Mouse (Mus musculus): ENCODE measurements around the gene Ckmt1. TPM values are rescaled to one million over a fixed set of nuclear protein-coding genes. Genes with fewer than 3 reads are reported as not detected.

Gene Ckmt1
- polyA plus RNA-seq (2012; rRNA removed) (5.4 and 7.1 TPM in 2 replicates), polyA plus RNA-seq (2014; fragmentation: Nextera tagmentation; extraction: Ambion mirVana) (12.0 and 20.1 TPM in 2 replicates)

GRCm38 (mm10) chr2:121357494-121357893 is at the start of gene Ckmt1:
Gene Ckmt1 (plus strand): TSS chr2:121357714.
- Histone ChIP-seq H3K36me3 (ENCODE audit: control insufficient read depth, insufficient read depth, low read length) (no peaks in the 10 kb centered on the region), H3K4me1 (ENCODE audit: control insufficient read depth, insufficient read depth, low read length) (peaks cover 7% of the 10 kb centered on the region), H3K27ac (replicated peaks; ENCODE audit: low read depth, low read length) (no peak within 1 kb of the TSS), H3K9me3 (ENCODE audit: control insufficient read depth, low read length) (no peaks in the 10 kb centered on the region), H3K4me2 (replicated peaks; ENCODE audit: low read depth, low read length, severe bottlenecking) (peak within 1 kb of the TSS; percentile 38), H3K9ac (ENCODE audit: low read depth, low read length, severe bottlenecking) (no peak within 1 kb of the TSS), H3K27me3 (ENCODE audit: control insufficient read depth, insufficient read depth, low read length) (peaks cover 6% of the 10 kb centered on the region), H3K4me3 (replicated peaks; ENCODE audit: low read length) (peak within 1 kb of the TSS; percentile 15; the same call in 1 of the 2 replicates)
- 54% methylated on average over 5 of the region's 5 CpGs for WGBS
- no peak for ATAC-seq (ENCODE audit: low FRiP score, low read depth)
- no peak for TF ChIP-seq POLR2A (IDR thresholded peaks at IDR 0.05; ENCODE audit: borderline replicate concordance, extremely low read depth, insufficient read depth, insufficient read length)
- no peak for DNase-seq (ENCODE audit: low spot score)

DNA sequence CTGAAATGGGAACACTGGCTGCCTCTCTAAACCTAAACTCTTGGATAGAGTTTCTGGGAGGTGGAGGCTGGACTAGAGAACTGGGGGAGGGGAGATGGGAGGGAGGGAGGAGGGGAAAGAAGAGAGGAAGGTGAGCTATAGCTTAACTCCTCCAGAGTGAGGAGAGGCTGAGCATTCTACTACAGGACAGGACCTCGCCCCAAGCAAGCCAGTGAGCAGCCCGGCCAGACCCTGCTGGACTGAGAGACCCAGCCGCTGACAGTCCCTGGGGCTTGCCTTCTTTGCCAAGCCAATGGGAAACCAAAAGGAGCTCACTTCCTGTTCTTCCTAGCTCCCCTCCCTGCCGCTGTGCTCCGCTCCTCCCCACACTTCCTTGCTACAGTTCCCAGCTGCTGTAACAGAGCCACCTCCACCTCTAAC is 48.5 kb upstream of the Ckmt1 start:
- peaks cover 14% of the 10 kb centered on the region for H3K36me3 ChIP-seq (ENCODE audit: control insufficient read depth, insufficient read depth, low read length)
- no peak for TF ChIP-seq POLR2A (IDR thresholded peaks at IDR 0.05; ENCODE audit: borderline replicate concordance, extremely low read depth, insufficient read depth, insufficient read length)
- no peak overlapping the region for H3K9ac ChIP-seq (ENCODE audit: low read depth, low read length, severe bottlenecking)
- ATAC-seq (ENCODE audit: low FRiP score, low read depth): peak; percentile 45; the same call in 1 of the 2 replicates
- H3K4me3 ChIP-seq (replicated peaks; ENCODE audit: low read length): no peak overlapping the region
- peak overlapping the region; percentile 29; the same call in 1 of the 2 replicates for H3K4me2 ChIP-seq (replicated peaks; ENCODE audit: low read depth, low read length, severe bottlenecking)
- DNase-seq (ENCODE audit: low spot score): peak; percentile 24
- H3K4me1 ChIP-seq (ENCODE audit: control insufficient read depth, insufficient read depth, low read length): 0 out of 2 replicates have a peak, but pooled peaks cover 3% of the 10 kb centered on the region
- H3K27ac ChIP-seq (replicated peaks; ENCODE audit: low read depth, low read length): no peak overlapping the region
- no peaks in the 10 kb centered on the region for H3K9me3 ChIP-seq (ENCODE audit: control insufficient read depth, low read length)
- no peaks in the 10 kb centered on the region for H3K27me3 ChIP-seq (ENCODE audit: control insufficient read depth, insufficient read depth, low read length)
- WGBS: 11% methylated on average over 5 of the region's 5 CpGs

DNA sequence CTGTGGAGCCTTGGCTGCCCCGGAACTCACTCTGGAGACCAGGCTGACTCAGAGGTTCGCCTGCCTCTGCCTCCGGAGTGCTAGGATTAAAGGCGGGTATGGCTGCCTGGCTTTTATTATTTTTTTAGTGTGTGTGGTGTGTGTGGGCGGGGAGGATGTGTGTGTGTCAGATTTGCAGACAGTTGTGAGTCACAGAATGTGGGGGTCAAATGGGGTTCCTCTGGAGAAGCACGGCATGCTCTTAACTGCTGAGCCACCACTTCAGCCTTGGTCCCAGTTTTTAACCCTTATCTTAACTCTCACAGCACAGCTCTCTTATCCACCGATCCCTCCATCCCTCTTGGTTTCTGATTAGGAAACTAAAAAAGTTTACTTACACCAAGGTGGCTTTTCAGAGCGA is 41.2 kb upstream of the Ckmt1 start:
- DNase-seq (ENCODE audit: low spot score) (no peak), ATAC-seq (ENCODE audit: low FRiP score, low read depth) (no peak)
- H3K4me1 ChIP-seq (ENCODE audit: control insufficient read depth, insufficient read depth, low read length): no peaks in the 10 kb centered on the region
- no peak overlapping the region for H3K4me2 ChIP-seq (replicated peaks; ENCODE audit: low read depth, low read length, severe bottlenecking)
- no peaks in the 10 kb centered on the region for H3K27me3 ChIP-seq (ENCODE audit: control insufficient read depth, insufficient read depth, low read length)
- TF ChIP-seq POLR2A (IDR thresholded peaks at IDR 0.05; ENCODE audit: borderline replicate concordance, extremely low read depth, insufficient read depth, insufficient read length): no peak
- H3K36me3 ChIP-seq (ENCODE audit: control insufficient read depth, insufficient read depth, low read length): no peaks in the 10 kb centered on the region
- 71% methylated on average over 8 of the region's 8 CpGs for WGBS
- no peak overlapping the region for H3K4me3 ChIP-seq (replicated peaks; ENCODE audit: low read length)
- H3K9ac ChIP-seq (ENCODE audit: low read depth, low read length, severe bottlenecking): no peak overlapping the region
- no peak overlapping the region for H3K27ac ChIP-seq (replicated peaks; ENCODE audit: low read depth, low read length)
- no peaks in the 10 kb centered on the region for H3K9me3 ChIP-seq (ENCODE audit: control insufficient read depth, low read length)

GRCm38 (mm10) chr2:121323041-121323440 is 34.5 kb upstream of the Ckmt1 start:
- Histone ChIP-seq H3K27me3 (ENCODE audit: control insufficient read depth, insufficient read depth, low read length) (no peaks in the 10 kb centered on the region), H3K9ac (ENCODE audit: low read depth, low read length, severe bottlenecking) (no peak overlapping the region), H3K36me3 (ENCODE audit: control insufficient read depth, insufficient read depth, low read length) (no peaks in the 10 kb centered on the region), H3K9me3 (ENCODE audit: control insufficient read depth, low read length) (no peaks in the 10 kb centered on the region), H3K4me3 (replicated peaks; ENCODE audit: low read length) (no peak overlapping the region), H3K4me2 (replicated peaks; ENCODE audit: low read depth, low read length, severe bottlenecking) (no peak overlapping the region), H3K27ac (replicated peaks; ENCODE audit: low read depth, low read length) (no peak overlapping the region), H3K4me1 (ENCODE audit: control insufficient read depth, insufficient read depth, low read length) (no peaks in the 10 kb centered on the region)
- DNase-seq (ENCODE audit: low spot score) (no peak), ATAC-seq (ENCODE audit: low FRiP score, low read depth) (no peak)
- 85% methylated on average over 10 of the region's 10 CpGs for WGBS
- TF ChIP-seq POLR2A (IDR thresholded peaks at IDR 0.05; ENCODE audit: borderline replicate concordance, extremely low read depth, insufficient read depth, insufficient read length): no peak

GRCm38 (mm10) chr2:121323693-121324470 is 33.6 kb upstream of the Ckmt1 start:
- no peaks in the 10 kb centered on the region for H3K4me1 ChIP-seq (ENCODE audit: control insufficient read depth, insufficient read depth, low read length)
- H3K27me3 ChIP-seq (ENCODE audit: control insufficient read depth, insufficient read depth, low read length): no peaks in the 10 kb centered on the region
- H3K4me2 ChIP-seq (replicated peaks; ENCODE audit: low read depth, low read length, severe bottlenecking): no peak overlapping the region
- no peaks in the 10 kb centered on the region for H3K36me3 ChIP-seq (ENCODE audit: control insufficient read depth, insufficient read depth, low read length)
- DNase-seq (ENCODE audit: low spot score) (no peak), ATAC-seq (ENCODE audit: low FRiP score, low read depth) (no peak)
- WGBS: 85% methylated on average over 10 of the region's 10 CpGs
- H3K9me3 ChIP-seq (ENCODE audit: control insufficient read depth, low read length): no peaks in the 10 kb centered on the region
- H3K9ac ChIP-seq (ENCODE audit: low read depth, low read length, severe bottlenecking): no peak overlapping the region
- H3K27ac ChIP-seq (replicated peaks; ENCODE audit: low read depth, low read length): no peak overlapping the region
- no peak overlapping the region for H3K4me3 ChIP-seq (replicated peaks; ENCODE audit: low read length)
- no peak for TF ChIP-seq POLR2A (IDR thresholded peaks at IDR 0.05; ENCODE audit: borderline replicate concordance, extremely low read depth, insufficient read depth, insufficient read length)
